Mouse (Mus musculus): Measurements from ENCODE around the gene Mcf2l.

Mcf2l gene

DNA sequence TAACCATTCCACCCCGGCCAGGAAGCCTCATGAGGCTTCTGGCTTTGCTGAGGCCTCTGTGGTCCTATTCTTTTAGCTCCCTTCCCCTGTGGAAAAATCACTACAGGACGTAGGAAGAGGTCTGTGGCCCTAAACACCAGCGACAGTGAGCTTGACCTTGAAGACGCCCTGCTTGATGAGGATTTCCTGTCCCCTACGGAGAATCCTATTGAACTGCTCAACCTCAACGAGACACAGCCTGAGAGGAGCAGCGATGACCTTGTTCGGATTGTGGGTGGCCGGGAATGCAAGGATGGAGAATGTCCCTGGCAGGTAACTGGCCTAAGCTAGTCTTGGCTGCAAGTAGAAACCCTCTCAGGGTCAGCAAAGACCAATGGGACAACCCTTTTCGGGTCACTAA lies 176.9 kb downstream of the Mcf2l start:
- DNase-seq (ENCODE audit: low read depth in 1 of 2, low spot score in 2 of 2) = no peak

DNA sequence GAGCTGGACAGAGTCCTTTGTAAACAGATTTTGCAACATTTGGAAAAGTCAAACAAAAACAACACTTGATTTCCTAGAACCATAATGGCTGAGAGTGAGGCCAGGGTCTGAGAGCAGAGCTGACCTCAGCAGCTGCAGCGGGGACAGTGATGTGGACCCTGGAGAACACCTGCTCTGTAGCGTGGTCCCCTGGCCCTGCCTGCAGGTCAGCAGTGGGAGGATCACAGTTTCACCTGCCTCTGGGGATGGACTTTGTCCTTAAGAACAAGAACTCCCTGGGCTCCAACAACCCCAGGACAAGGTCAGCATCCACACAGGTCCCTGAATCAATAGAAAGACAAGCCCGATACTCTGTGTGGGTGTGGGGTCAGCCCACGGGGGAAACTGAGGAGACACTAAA lies 183.7 kb downstream of the Mcf2l start:
- no peak for DNase-seq (ENCODE audit: low read depth in 1 of 2, low spot score in 2 of 2)

DNA sequence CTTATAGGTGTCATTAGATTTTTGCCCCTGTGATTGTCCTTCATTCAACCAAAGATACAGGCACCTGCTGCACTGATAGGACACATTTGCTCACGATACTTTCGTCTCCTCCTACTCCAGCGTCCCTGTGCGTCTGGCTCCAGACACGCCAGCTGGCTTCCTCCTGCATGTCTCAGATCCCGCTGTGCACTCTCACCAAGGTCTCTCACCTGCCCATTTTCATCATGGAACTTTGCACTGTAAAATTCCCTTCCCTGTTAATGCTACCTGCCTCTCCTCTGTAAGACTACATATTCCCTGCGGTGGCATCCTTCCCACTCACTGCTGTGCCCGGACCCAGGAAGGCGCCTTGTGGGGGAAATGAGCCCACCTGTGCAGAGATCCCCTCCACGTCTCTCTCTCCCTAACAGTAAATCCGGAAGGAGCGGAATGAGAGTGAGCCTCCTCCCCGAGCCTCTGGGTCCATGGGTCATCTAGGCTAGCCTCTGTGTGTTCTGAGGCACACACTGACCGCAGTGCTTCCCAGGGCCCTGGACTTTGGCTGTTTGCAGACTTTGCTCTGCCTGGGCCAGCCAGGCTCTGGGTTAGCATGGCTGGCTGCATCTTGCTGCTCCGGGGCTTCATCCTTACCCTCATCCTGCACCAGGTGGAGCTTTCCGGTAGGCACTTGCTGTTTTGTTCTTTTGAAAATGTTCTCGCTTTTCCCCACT lies 187.0 kb downstream of the Mcf2l start, which contains the start of gene Proz:
Gene Proz (plus strand): TSS at position 474 of the 710 bp plus-strand sequence.
- DNase-seq (ENCODE audit: low read depth in 1 of 2, low spot score in 2 of 2) = no peak

- DNase-seq (ENCODE audit: low read depth in 1 of 2, low spot score in 2 of 2) = no peak
Measured at GRCm38 (mm10) chr8:13063112-13063511, 189.5 kb downstream of the Mcf2l start.

Measured in monocyte, adult 2 months (primary cell).